Mouse (Mus musculus): Measurements from ENCODE around the gene Tnfsf4. TPM values are rescaled to one million over a fixed set of nuclear protein-coding genes. Genes with fewer than 3 reads are reported as not detected.

The Tnfsf4 gene
- polyA plus RNA-seq, 1 experiment from 2014 or later, result not detected

DNA sequence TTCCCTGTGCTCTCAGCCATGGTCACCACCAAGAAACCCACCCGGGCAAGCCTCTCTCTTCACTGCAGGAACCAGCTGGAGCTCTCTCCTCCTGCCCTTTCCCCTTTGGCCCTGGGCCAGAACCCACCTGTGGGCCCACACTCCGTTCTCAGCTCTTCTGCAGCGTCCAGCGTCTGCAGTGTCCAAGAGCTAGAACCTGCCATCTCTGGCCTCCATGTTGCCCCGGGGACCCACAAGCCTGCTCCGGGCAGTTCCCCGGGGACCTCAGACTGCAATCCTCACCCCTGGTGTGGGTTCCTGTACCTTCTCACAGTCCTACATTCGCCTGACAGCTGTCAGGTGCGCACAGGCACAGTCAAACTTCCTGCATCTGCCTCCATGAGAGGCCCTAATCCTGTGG is 25.4 kb downstream of the Tnfsf4 start:
- H3K4me3 ChIP-seq (ENCODE audit: low read depth, low read length), result no peak overlapping the region
- no peak overlapping the region for H3K9ac ChIP-seq (replicated peaks; ENCODE audit: low read length)
- ATAC-seq (replicated peaks; ENCODE audit: insufficient number of reproducible peaks, low FRiP score, low TSS enrichment, low read depth), result 0 out of 2 replicates have a peak, but pooled peaks have one; percentile 44
- no peaks in the 10 kb centered on the region for H3K27me3 ChIP-seq (ENCODE audit: control insufficient read depth, insufficient read depth, low read length)
- WGBS, result 85% methylated on average over 9 of the region's 9 CpGs
- no peaks in the 10 kb centered on the region for H3K36me3 ChIP-seq (replicated peaks; ENCODE audit: control insufficient read depth, insufficient read depth, low read depth, low read length)
- no peak overlapping the region for H3K4me2 ChIP-seq (ENCODE audit: low read depth, low read length)
- H3K9me3 ChIP-seq (replicated peaks; ENCODE audit: control insufficient read depth, low read length), result no peaks in the 10 kb centered on the region
- H3K27ac ChIP-seq (replicated peaks; ENCODE audit: low read depth, low read length), result no peak overlapping the region
- DNase-seq (ENCODE audit: low spot score), result no peak
- no peaks in the 10 kb centered on the region for H3K4me1 ChIP-seq (ENCODE audit: control insufficient read depth, insufficient read depth, low read length)

DNA sequence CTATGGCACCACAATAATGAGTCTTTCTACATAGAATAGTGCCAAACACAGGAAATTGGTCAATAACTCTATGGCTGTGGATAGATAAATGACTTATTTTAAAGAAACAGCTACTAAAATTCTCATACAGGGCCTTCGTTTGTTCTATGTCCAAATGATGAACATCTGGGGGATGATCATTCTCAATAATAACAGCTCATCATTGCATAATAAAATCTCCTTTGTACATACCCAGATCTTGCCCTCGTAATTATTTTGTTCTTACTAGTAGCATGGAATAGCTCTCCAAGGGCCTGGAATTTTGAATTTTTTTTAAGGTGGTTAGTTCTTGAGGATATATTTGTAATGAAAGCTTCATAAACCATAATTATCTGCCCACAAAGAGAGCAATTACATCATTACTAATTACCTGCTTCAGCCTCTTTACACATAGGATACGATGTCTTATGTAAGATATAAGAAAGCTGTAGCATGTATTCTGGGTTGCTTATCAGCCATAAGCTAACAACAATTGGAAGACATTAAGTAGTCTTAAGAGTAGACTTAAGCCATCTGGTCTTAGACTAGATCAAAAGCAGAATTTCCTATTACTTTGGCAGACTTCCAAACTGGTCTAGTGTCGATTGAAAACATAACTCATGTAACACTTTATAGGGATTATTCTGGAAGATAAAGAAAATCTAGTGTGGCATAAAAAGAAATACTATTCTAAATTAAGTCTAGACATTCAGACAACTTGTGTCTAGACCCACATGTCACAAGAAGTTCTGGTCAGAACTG is 31.3 kb downstream of the Tnfsf4 start:
- no peaks in the 10 kb centered on the region for H3K36me3 ChIP-seq (replicated peaks; ENCODE audit: control insufficient read depth, insufficient read depth, low read depth, low read length)
- no peak for DNase-seq (ENCODE audit: low spot score)
- no peaks in the 10 kb centered on the region for H3K9me3 ChIP-seq (replicated peaks; ENCODE audit: control insufficient read depth, low read length)
- H3K27me3 ChIP-seq (ENCODE audit: control insufficient read depth, insufficient read depth, low read length), result no peaks in the 10 kb centered on the region
- no peak overlapping the region for H3K9ac ChIP-seq (replicated peaks; ENCODE audit: low read length)
- ATAC-seq (replicated peaks; ENCODE audit: insufficient number of reproducible peaks, low FRiP score, low TSS enrichment, low read depth), result no peak
- no peaks in the 10 kb centered on the region for H3K4me1 ChIP-seq (ENCODE audit: control insufficient read depth, insufficient read depth, low read length)
- no peak overlapping the region for H3K27ac ChIP-seq (replicated peaks; ENCODE audit: low read depth, low read length)
- 76% methylated on average over 4 of the region's 4 CpGs for WGBS
- H3K4me2 ChIP-seq (ENCODE audit: low read depth, low read length), result no peak overlapping the region
- H3K4me3 ChIP-seq (ENCODE audit: low read depth, low read length), result no peak overlapping the region

DNA sequence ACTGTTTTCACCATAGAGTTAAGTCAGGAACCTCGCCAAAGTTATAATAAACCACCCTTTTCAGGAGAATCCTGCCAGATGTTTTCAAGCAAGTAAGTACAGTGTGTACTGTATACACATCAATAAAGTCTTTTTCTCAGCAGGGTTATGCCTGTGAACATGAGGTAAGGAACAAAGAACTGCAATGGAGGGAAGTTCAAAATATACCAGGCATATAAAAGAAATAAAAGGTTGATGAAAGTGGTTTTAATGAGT is 31.8 kb downstream of the Tnfsf4 start:
- 87% methylated on average over 1 of the region's 1 CpGs for WGBS

DNA sequence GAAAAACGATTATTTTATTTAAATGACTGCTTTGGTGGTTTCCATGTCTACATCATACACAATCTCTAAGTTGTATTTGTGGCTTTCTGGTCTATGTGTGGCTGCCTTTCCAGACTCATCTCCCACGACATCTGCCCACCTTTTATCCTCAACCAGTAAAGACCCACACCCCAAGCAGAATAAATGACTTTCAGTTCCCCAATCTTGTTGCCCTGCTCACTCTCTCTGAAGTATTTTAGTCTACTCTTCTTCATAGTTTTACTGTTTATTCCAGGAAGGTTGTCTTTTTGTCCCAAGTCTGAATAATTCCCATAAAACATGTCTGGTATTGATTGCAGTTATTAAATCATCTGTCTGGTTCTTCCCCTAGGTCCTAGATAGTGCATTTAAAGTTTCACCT is 40.6 kb downstream of the Tnfsf4 start:
- Histone ChIP-seq H3K9me3 (replicated peaks; ENCODE audit: control insufficient read depth, low read length) (no peaks in the 10 kb centered on the region), H3K4me1 (ENCODE audit: control insufficient read depth, insufficient read depth, low read length) (no peaks in the 10 kb centered on the region), H3K4me3 (ENCODE audit: low read depth, low read length) (no peak overlapping the region), H3K36me3 (replicated peaks; ENCODE audit: control insufficient read depth, insufficient read depth, low read depth, low read length) (no peaks in the 10 kb centered on the region), H3K9ac (replicated peaks; ENCODE audit: low read length) (no peak overlapping the region), H3K4me2 (ENCODE audit: low read depth, low read length) (no peak overlapping the region), H3K27ac (replicated peaks; ENCODE audit: low read depth, low read length) (no peak overlapping the region), H3K27me3 (ENCODE audit: control insufficient read depth, insufficient read depth, low read length) (no peaks in the 10 kb centered on the region)
- 87% methylated on average over 2 of the region's 2 CpGs for WGBS
- ATAC-seq (replicated peaks; ENCODE audit: insufficient number of reproducible peaks, low FRiP score, low TSS enrichment, low read depth) (no peak), DNase-seq (ENCODE audit: low spot score) (no peak)

More for the DNA sequence above, 31.8 kb downstream of the Tnfsf4 start:
- no peaks in the 10 kb centered on the region for H3K9me3 ChIP-seq (replicated peaks; ENCODE audit: control insufficient read depth, low read length)
- no peaks in the 10 kb centered on the region for H3K27me3 ChIP-seq (ENCODE audit: control insufficient read depth, insufficient read depth, low read length)
- no peaks in the 10 kb centered on the region for H3K36me3 ChIP-seq (replicated peaks; ENCODE audit: control insufficient read depth, insufficient read depth, low read depth, low read length)
- DNase-seq (ENCODE audit: low spot score) (no peak), ATAC-seq (replicated peaks; ENCODE audit: insufficient number of reproducible peaks, low FRiP score, low TSS enrichment, low read depth) (no peak)
- no peak overlapping the region for H3K4me3 ChIP-seq (ENCODE audit: low read depth, low read length)
- H3K4me1 ChIP-seq (ENCODE audit: control insufficient read depth, insufficient read depth, low read length), result no peaks in the 10 kb centered on the region
- no peak overlapping the region for H3K4me2 ChIP-seq (ENCODE audit: low read depth, low read length)
- no peak overlapping the region for H3K9ac ChIP-seq (replicated peaks; ENCODE audit: low read length)
- no peak overlapping the region for H3K27ac ChIP-seq (replicated peaks; ENCODE audit: low read depth, low read length)

GRCm38 (mm10) chr1:161436503-161436902 is 41.3 kb downstream of the Tnfsf4 start:
- no peaks in the 10 kb centered on the region for H3K27me3 ChIP-seq (ENCODE audit: control insufficient read depth, insufficient read depth, low read length)
- no peak overlapping the region for H3K4me3 ChIP-seq (ENCODE audit: low read depth, low read length)
- WGBS, result 86% methylated on average over 6 of the region's 6 CpGs
- DNase-seq (ENCODE audit: low spot score) (no peak), ATAC-seq (replicated peaks; ENCODE audit: insufficient number of reproducible peaks, low FRiP score, low TSS enrichment, low read depth) (no peak)
- no peak overlapping the region for H3K27ac ChIP-seq (replicated peaks; ENCODE audit: low read depth, low read length)
- no peaks in the 10 kb centered on the region for H3K4me1 ChIP-seq (ENCODE audit: control insufficient read depth, insufficient read depth, low read length)
- no peaks in the 10 kb centered on the region for H3K9me3 ChIP-seq (replicated peaks; ENCODE audit: control insufficient read depth, low read length)
- no peak overlapping the region for H3K9ac ChIP-seq (replicated peaks; ENCODE audit: low read length)
- H3K36me3 ChIP-seq (replicated peaks; ENCODE audit: control insufficient read depth, insufficient read depth, low read depth, low read length), result no peaks in the 10 kb centered on the region
- no peak overlapping the region for H3K4me2 ChIP-seq (ENCODE audit: low read depth, low read length)

DNA sequence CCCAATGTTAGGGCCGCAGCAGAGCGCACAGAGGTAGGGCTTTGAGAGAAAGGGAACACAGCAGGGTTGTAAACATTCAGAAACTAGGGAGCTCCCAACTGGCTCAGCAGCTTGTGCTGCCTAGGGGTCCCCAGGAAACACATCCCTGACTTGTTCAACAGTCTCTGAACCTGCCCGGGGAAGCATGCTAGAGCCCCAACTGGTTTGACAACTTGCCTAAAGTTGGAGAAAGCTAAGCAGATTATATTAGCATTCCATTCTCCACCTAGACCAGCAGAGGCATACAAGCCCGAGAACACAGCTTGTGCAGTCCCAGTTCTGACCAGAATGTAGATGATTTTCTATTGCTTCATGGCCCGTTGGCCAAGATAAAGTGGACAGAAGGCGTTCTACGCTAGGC is 49.6 kb downstream of the Tnfsf4 start:
- Histone ChIP-seq H3K27ac (replicated peaks; ENCODE audit: low read depth, low read length) (no peak overlapping the region), H3K9ac (replicated peaks; ENCODE audit: low read length) (no peak overlapping the region), H3K4me2 (ENCODE audit: low read depth, low read length) (no peak overlapping the region), H3K4me1 (ENCODE audit: control insufficient read depth, insufficient read depth, low read length) (no peaks in the 10 kb centered on the region), H3K4me3 (ENCODE audit: low read depth, low read length) (no peak overlapping the region), H3K9me3 (replicated peaks; ENCODE audit: control insufficient read depth, low read length) (no peaks in the 10 kb centered on the region), H3K36me3 (replicated peaks; ENCODE audit: control insufficient read depth, insufficient read depth, low read depth, low read length) (no peaks in the 10 kb centered on the region), H3K27me3 (ENCODE audit: control insufficient read depth, insufficient read depth, low read length) (no peaks in the 10 kb centered on the region)
- peak; percentile 61 for DNase-seq (ENCODE audit: low spot score)
- ATAC-seq (replicated peaks; ENCODE audit: insufficient number of reproducible peaks, low FRiP score, low TSS enrichment, low read depth), result 0 out of 2 replicates have a peak, but pooled peaks have one; percentile 34
- WGBS, result 69% methylated on average over 7 of the region's 7 CpGs

GRCm38 (mm10) chr1:161451683-161452245 is 56.6 kb downstream of the Tnfsf4 start:
- Histone ChIP-seq H3K4me2 (ENCODE audit: low read depth, low read length) (no peak overlapping the region), H3K4me1 (ENCODE audit: control insufficient read depth, insufficient read depth, low read length) (no peaks in the 10 kb centered on the region)
- 58% methylated on average over 3 of the region's 3 CpGs for WGBS

DNA sequence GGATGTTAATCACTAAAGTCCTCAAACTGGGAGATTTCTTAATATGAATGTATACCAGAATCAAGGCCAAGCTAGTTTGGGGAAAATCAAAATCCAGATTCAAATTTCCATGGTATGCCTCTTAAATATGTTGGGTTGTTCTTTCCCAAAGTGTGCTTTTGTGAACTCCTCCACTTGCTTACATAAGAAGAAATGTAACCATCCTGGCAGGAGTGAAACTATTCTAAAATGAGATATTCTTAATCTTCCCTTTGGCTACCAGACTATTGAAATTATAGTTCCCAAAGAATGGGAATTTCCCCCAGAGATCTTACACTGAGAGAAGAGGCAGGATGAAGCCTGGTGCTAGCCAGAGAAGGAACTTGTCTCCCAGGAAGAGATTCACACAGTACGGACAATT is 57.0 kb downstream of the Tnfsf4 start:
- ATAC-seq (replicated peaks; ENCODE audit: insufficient number of reproducible peaks, low FRiP score, low TSS enrichment, low read depth) (no peak), DNase-seq (ENCODE audit: low spot score) (no peak)
- H3K36me3 ChIP-seq (replicated peaks; ENCODE audit: control insufficient read depth, insufficient read depth, low read depth, low read length), result no peaks in the 10 kb centered on the region
- H3K27ac ChIP-seq (replicated peaks; ENCODE audit: low read depth, low read length), result no peak overlapping the region
- H3K9me3 ChIP-seq (replicated peaks; ENCODE audit: control insufficient read depth, low read length), result no peaks in the 10 kb centered on the region
- no peak overlapping the region for H3K4me2 ChIP-seq (ENCODE audit: low read depth, low read length)
- 97% methylated on average over 1 of the region's 1 CpGs for WGBS
- no peak overlapping the region for H3K4me3 ChIP-seq (ENCODE audit: low read depth, low read length)
- H3K27me3 ChIP-seq (ENCODE audit: control insufficient read depth, insufficient read depth, low read length), result no peaks in the 10 kb centered on the region
- H3K4me1 ChIP-seq (ENCODE audit: control insufficient read depth, insufficient read depth, low read length), result no peaks in the 10 kb centered on the region
- no peak overlapping the region for H3K9ac ChIP-seq (replicated peaks; ENCODE audit: low read length)

More at GRCm38 (mm10) chr1:161451683-161452245, 56.6 kb downstream of the Tnfsf4 start:
- no peak overlapping the region for H3K9ac ChIP-seq (replicated peaks; ENCODE audit: low read length)
- H3K27ac ChIP-seq (replicated peaks; ENCODE audit: low read depth, low read length), result no peak overlapping the region
- ATAC-seq (replicated peaks; ENCODE audit: insufficient number of reproducible peaks, low FRiP score, low TSS enrichment, low read depth) (no peak), DNase-seq (ENCODE audit: low spot score) (no peak)
- no peaks in the 10 kb centered on the region for H3K27me3 ChIP-seq (ENCODE audit: control insufficient read depth, insufficient read depth, low read length)
- no peaks in the 10 kb centered on the region for H3K9me3 ChIP-seq (replicated peaks; ENCODE audit: control insufficient read depth, low read length)
- no peaks in the 10 kb centered on the region for H3K36me3 ChIP-seq (replicated peaks; ENCODE audit: control insufficient read depth, insufficient read depth, low read depth, low read length)
- H3K4me3 ChIP-seq (ENCODE audit: low read depth, low read length), result no peak overlapping the region

Data from embryonic facial prominence, embryonic 11.5 days (tissue).